Mouse (Mus musculus) bone marrow macrophage, adult 2 months (primary cell): Measurements from ENCODE around the gene Cers6. TPM values are rescaled to one million over a fixed set of nuclear protein-coding genes. Genes with fewer than 3 reads are reported as not detected.

Experiments used
- H3K27ac ChIP-seq: 2 replicates; pipeline ENCODE4 v1.5.1; 2012; ENCODE audit warnings: low read depth, low read length; ENCODE audit not compliant: insufficient read depth
- H3K4me1 ChIP-seq: 2 replicates; pipeline ENCODE4 v1.6.1; 2012; ENCODE audit warnings: low read length; ENCODE audit not compliant: control insufficient read depth, insufficient read depth
- H3K4me3 ChIP-seq: 2 replicates; pipeline ENCODE4 v1.5.1; 2012; ENCODE audit warnings: mild to moderate bottlenecking, low read length, moderate library complexity; ENCODE audit not compliant: insufficient read depth
- CTCF ChIP-seq: IDR thresholded peaks from 2 replicates; pipeline ENCODE4 v1.5.1; 2012; ENCODE audit warnings: low read depth, mild to moderate bottlenecking, low read length, moderate library complexity
- POLR2A ChIP-seq: IDR thresholded peaks from 2 replicates; pipeline ENCODE4 v1.6.1; 2012; ENCODE audit warnings: mild to moderate bottlenecking, low read depth, low read length, borderline replicate concordance
- polyA plus RNA-seq: library from polyadenylated mRNA; stranded (reverse); fragments of >200 nt; gene quantifications from 2 replicates; pipeline ENCODE4 v1.2.4, GENCODE M21; 2012; ENCODE audit not compliant: missing spikeins, insufficient read depth, insufficient read length

The Cers6 gene
- polyA plus RNA-seq, 1 experiment = 34.3 TPM

DNA sequence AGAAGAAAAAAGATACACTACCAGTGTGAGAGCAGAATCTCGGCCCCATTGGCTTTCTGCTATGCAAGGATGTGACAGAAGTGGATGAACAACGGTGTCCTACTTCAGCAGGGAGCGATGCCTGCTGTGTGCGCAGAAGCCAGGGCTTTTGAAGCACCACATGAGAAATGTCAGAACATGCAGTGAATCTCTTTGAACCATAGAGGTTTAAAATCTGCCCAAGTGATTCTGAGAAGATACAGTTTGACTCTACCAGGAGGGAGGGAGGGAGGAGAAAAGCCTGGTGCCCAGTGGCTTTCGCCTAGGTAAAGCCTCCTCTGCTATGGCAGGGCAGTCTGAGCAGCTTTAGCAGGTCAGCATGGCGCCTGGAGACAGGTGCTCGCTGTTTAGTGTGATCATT, 96.6 kb downstream of the Cers6 start:
- Histone ChIP-seq H3K4me1 (peaks cover 2% of the 10 kb centered on the region; the same call in 1 of the 2 replicates), H3K27ac (no peak overlapping the region), H3K4me3 (no peak overlapping the region)
- TF ChIP-seq CTCF (no peak), POLR2A (no peak)

DNA sequence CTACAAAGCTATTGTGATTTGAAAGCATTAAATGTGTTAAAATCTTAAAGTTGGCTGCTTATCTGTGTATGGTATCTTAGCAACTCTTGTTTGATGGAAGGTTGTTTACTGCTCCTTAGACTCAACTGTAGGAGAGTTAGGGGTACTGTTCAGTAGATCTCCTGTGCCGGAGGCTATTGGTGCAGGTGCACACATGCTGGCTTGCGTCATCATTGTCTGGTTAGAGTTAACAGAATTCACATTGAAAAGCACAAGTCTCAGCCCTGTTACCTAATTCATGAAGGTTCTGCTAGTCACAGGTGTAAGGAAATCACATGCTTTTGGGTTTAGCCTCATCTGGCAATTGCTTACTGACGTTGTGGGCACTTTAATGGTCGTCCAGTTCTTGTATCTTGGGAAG, 98.3 kb downstream of the Cers6 start:
- no peaks in the 10 kb centered on the region for H3K4me1 ChIP-seq
- TF ChIP-seq POLR2A = no peak
- TF ChIP-seq CTCF = no peak
- H3K27ac ChIP-seq = no peak overlapping the region
- no peak overlapping the region for H3K4me3 ChIP-seq

DNA sequence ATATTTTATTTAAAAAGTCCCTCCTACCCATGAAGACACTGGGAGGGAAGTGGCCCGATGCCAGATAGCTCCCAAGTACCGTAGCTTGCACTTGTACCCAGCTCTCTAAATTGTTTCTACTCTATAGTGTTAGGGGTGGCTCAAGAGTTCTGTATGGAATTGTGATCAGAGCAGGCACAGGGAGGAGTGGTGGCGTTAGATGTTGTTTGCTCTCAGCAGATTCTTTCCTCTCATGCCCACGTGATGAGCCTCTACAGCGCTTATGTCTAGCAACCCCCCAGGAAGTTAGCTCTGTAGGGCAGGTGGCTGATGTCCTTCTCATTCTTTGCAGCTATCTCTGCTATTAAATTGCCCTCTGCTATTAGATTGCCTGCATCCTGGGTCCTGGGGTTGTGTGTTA, 98.8 kb downstream of the Cers6 start:
- H3K4me1 ChIP-seq = no peaks in the 10 kb centered on the region
- TF ChIP-seq POLR2A = no peak
- TF ChIP-seq CTCF = no peak
- H3K27ac ChIP-seq = no peak overlapping the region
- no peak overlapping the region for H3K4me3 ChIP-seq

DNA sequence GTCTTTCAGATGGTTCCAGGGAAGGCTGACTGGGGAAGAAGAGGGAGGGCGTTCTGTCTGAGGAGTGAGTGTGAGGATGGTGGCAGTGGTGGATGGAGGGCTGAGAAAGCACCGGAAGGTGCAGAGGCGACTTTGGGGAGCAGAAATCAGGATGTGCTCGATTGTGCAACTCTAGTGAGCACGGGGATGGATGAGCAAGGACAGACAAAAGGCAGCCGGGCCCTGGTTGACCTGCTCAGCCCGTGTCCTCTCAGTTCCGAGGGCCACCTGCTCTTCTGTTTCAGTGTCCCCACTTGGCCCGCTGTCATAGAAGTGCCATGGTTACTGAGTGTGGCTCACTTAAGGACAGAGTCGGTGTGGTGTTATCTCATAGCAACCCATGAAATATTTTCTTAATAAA, 99.4 kb downstream of the Cers6 start:
- Histone ChIP-seq H3K4me3 (no peak overlapping the region), H3K4me1 (no peaks in the 10 kb centered on the region), H3K27ac (no peak overlapping the region)
- TF ChIP-seq CTCF (no peak), POLR2A (no peak)

DNA sequence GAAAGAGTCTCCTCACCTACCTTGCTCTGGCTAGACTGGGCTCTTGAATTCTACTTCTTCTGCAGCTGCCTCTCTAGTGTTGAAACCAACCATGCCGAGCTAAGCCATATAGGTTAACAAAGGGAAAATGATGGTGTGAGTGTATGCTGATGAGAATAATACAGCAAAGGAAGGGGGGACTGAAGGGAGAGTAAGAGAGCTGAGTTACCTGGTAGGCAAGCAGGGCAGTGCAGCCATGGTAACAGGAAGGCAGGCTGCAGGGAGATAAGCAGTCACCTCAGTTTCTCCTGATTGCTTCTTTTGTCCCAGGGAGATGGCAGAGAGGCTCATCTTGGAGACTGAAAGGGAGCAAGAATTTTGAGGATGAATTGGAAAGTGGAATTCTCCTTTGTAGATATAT, 105.1 kb downstream of the Cers6 start:
- H3K4me1 ChIP-seq = peaks cover 5% of the 10 kb centered on the region
- no peak overlapping the region for H3K27ac ChIP-seq
- no peak for TF ChIP-seq CTCF
- no peak for TF ChIP-seq POLR2A
- H3K4me3 ChIP-seq = no peak overlapping the region

DNA sequence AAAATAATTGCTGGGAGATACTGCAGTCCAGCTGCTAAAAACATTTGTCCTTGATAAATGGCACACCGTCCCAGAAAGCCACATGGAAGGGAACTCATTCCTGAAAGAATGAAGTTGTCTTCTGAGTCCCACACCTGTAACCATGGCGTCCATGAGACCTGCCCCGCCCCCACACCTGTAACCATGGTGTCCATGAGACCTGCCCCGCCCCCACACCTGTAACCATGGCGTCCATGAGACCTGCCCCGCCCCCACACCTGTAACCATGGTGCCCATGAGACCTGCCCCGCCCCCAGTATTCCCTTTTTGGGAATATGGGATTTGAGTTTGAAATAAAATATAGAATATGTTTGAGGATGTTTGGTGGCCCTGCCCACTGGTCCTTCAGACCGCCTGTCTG, 106.8 kb downstream of the Cers6 start:
- no peak overlapping the region for H3K4me3 ChIP-seq
- no peak overlapping the region for H3K27ac ChIP-seq
- TF ChIP-seq POLR2A = no peak
- TF ChIP-seq CTCF = no peak
- peaks cover 5% of the 10 kb centered on the region for H3K4me1 ChIP-seq

DNA sequence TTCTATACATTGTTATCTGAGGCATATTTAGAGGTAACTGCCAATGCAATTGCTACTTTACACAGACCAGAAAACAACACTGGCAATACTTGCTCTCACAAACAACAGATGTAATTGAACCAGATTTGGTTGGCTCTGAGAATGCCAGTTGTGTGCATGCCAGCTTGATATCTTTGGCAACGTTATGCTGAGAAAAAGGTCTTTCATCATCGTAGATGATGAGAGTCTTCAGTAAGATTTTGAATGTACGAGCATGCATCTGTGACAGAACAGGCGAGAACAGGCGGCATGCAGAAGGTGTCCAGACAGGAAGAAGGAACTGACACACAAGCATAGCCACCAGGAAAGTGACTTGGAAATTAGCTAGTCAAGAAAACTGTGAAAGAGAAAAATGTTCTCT, 110.6 kb downstream of the Cers6 start:
- TF ChIP-seq CTCF (no peak), POLR2A (no peak)
- H3K4me3 ChIP-seq = no peak overlapping the region
- H3K27ac ChIP-seq = no peak overlapping the region
- peaks cover 10% of the 10 kb centered on the region for H3K4me1 ChIP-seq

DNA sequence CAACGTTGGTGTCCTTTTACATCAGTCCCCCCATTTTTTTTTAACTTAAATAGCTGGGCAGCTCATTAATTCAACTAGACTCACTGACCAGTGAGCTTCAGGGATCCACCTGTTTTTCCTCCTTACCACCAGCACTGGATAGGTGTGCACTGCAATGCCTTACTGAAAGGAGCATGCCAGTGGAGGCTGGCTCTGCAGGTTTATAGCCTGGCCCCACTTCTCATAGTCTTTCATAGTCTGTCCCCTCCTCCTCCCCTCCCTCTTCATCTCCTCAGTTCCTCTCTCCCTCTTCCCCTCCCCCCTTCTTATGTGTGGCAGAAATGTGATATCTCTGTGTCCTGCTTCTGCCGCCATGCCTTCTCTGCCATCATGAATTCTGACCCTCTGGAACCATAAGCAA, 112.5 kb downstream of the Cers6 start:
- no peak overlapping the region for H3K27ac ChIP-seq
- H3K4me1 ChIP-seq = peaks cover 10% of the 10 kb centered on the region
- TF ChIP-seq POLR2A (no peak), CTCF (no peak)
- no peak overlapping the region for H3K4me3 ChIP-seq

DNA sequence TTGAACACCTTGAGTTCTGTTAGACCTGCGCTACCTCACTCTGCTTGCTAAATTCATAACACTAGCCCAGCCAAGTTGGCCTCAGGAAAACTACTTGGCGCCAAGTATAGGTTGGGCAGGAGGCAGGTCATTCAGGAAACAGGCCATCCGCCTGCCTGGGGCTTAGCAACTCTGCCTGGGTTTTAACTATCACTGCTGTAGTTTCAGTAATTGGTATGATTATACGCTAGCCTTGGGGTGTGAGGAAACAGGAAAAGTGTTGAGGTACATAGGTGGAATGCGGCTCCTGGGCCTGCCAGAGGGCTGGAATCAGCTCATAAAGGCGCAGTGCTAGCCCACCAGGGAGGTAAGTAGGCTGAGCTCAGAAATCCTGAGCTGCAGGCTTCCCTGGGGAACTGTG, 114.0 kb downstream of the Cers6 start:
- Histone ChIP-seq H3K27ac (no peak overlapping the region), H3K4me1 (peaks cover 10% of the 10 kb centered on the region), H3K4me3 (no peak overlapping the region)
- no peak for TF ChIP-seq POLR2A
- no peak for TF ChIP-seq CTCF

DNA sequence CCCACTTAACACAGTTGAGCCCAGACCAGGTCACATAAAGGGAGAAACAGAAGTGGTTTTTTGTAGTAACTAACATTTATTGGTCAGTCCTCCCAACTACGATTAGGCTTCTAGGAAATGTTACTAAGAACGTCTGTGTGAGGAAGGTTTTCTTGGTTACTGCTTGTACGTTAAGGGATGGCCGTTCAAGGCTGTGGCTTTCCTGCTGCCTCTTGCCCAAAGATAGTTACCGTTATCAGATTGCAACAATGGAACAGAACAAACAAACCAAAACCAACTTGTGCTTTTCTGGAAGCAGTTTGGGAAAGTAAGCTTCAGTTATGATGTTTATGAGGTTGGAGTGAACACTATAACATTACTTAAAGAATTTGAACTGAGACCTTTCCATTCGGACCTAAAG, 114.5 kb downstream of the Cers6 start:
- TF ChIP-seq CTCF = no peak
- no peak for TF ChIP-seq POLR2A

DNA sequence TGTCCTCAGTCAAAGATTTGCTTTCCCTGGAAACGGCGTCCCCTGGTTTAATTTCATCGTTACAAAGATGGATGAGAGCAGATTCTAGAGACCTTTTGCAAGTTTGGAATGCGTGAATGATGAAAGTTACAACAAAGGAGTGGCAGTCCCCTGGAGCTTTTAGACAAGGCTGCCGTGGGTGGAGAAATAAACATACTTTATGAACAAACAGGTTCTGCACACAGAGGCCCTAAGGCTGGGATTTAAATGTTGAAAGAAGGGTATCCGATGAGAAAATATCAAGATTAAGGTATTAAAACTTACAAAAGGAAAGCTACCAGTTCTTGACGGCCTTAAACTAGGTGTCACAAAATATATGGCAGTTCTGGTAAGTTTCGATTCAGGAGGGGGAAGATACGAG, 117.0 kb downstream of the Cers6 start:
- no peak for TF ChIP-seq POLR2A
- no peak for TF ChIP-seq CTCF
- H3K4me1 ChIP-seq = peaks cover 26% of the 10 kb centered on the region
- no peak overlapping the region for H3K4me3 ChIP-seq
- H3K27ac ChIP-seq = no peak overlapping the region

More for the DNA sequence above, 114.5 kb downstream of the Cers6 start:
- Histone ChIP-seq H3K4me1 (peaks cover 8% of the 10 kb centered on the region), H3K27ac (no peak overlapping the region), H3K4me3 (no peak overlapping the region)
